Mouse (Mus musculus) small intestine, adult 2 months (tissue): ENCODE measurements around the gene Pcnp.

Experiments
- CTCF ChIP-seq: fragments of 200-500 bp; IDR thresholded peaks from 2 replicates; pipeline ENCODE4 v1.5.1; 2012; ENCODE audit warnings: low read depth, mild to moderate bottlenecking, control low read depth, inconsistent platforms, low read length, moderate library complexity, mixed read lengths; ENCODE audit not compliant: insufficient replicate concordance, insufficient read length; ENCODE audit errors: extremely low read depth
- POLR2A ChIP-seq: fragments of 200-500 bp; IDR thresholded peaks from 2 replicates; pipeline ENCODE4 v1.6.1; 2012; ENCODE audit warnings: low read depth, mild to moderate bottlenecking, control low read depth, inconsistent platforms, low read length, moderate library complexity

DNA sequence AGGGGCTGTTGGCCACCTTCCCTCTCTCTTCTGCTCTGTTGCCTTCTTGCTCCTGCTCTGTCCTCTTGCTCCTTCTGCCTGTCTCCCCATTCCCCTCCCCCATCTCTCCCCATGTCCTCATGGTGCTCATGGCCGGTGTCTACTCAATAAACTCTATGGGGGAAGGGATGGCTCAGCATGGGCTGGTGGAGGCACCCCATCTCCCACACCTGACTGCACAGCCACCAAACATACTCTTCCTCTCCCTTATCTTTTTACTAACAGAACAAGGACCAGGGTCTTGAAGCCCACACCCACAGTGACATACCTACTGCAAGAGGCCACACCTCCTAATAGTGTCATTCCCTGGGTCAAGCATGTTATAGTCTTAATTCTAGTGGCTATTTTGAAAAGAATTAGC, 44.6 kb upstream of the Pcnp start:
- no peak for TF ChIP-seq CTCF
- no peak for TF ChIP-seq POLR2A
